Mouse (Mus musculus) lung, adult 2 months (tissue): ENCODE data around the gene Rint1.
"Not testable (repeated sequence)": the region's sequence is repeated elsewhere in the genome, so short reads cannot be mapped to it uniquely, and the experiment has no call there.

ENCODE experiments used
- CTCF ChIP-seq: fragments of 200-500 bp; IDR thresholded peaks from 2 replicates; pipeline ENCODE4 v1.5.1; 2011; ENCODE audit warnings: mild to moderate bottlenecking, low read length, control low read depth; ENCODE audit not compliant: insufficient read depth
- POLR2A ChIP-seq: fragments of 200-500 bp; IDR thresholded peaks from 2 replicates; pipeline ENCODE4 v1.6.1; 2011; ENCODE audit warnings: low read depth, mild to moderate bottlenecking, control low read depth, low read length, borderline replicate concordance; ENCODE audit errors: extremely low read depth

DNA sequence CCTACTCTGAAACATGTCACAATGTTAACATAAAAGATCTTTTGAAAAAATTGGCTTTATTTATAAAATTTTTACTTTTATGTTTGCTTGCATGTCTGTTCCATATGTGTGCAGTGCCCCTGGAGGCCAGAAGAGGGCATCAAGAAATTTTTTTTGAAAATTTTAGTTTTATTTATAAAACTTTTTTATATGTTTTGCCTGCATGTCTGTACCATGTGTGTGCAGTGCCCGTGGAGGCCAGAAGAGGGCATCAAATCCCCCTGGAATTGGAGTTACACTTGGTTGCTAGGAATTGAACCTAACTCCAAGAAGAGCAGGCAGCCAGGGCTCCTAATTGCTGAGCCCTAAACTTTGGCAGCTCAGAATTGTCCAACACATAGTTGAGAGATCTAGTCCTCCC is 65.4 kb downstream of the Rint1 start:
- not testable (repeated sequence) for TF ChIP-seq CTCF, POLR2A
